Mouse (Mus musculus): ENCODE data around the gene Dmrtb1. TPM values are rescaled to one million over a fixed set of nuclear protein-coding genes. Genes with fewer than 3 reads are reported as not detected.

The Dmrtb1 gene
- polyA plus RNA-seq, 1 experiment: not detected

GRCm38 (mm10) chr4:107668514-107668913 lies 15.5 kb downstream of the Dmrtb1 start:
- Histone ChIP-seq H3K36me3 (ENCODE audit: control insufficient read depth, insufficient read depth, low read length) (no peaks in the 10 kb centered on the region), H3K4me1 (ENCODE audit: control insufficient read depth, insufficient read depth, insufficient read length, low read length) (no peaks in the 10 kb centered on the region), H3K4me3 (ENCODE audit: low read depth, low read length) (no peak overlapping the region), H3K27ac (ENCODE audit: insufficient read depth, low read depth, low read length) (no peak overlapping the region), H3K27me3 (ENCODE audit: control insufficient read depth, insufficient read depth, low read length) (no peaks in the 10 kb centered on the region; the same call in 1 of the 2 replicates)
- TF ChIP-seq CTCF (IDR thresholded peaks at IDR 0.05; ENCODE audit: extremely low read depth, insufficient read length, insufficient replicate concordance, low read depth, low read length) (no peak), POLR2A (IDR thresholded peaks at IDR 0.05; ENCODE audit: low read depth, low read length) (no peak)
- WGBS: 78% methylated on average over 2 of the region's 2 CpGs

- WGBS: 79% methylated on average over 11 of the region's 11 CpGs
- TF ChIP-seq POLR2A (IDR thresholded peaks at IDR 0.05; ENCODE audit: low read depth, low read length): no peak
- no peak for TF ChIP-seq CTCF (IDR thresholded peaks at IDR 0.05; ENCODE audit: extremely low read depth, insufficient read length, insufficient replicate concordance, low read depth, low read length)
- Histone ChIP-seq H3K4me3 (ENCODE audit: low read depth, low read length) (no peak overlapping the region), H3K27me3 (ENCODE audit: control insufficient read depth, insufficient read depth, low read length) (no peaks in the 10 kb centered on the region), H3K36me3 (ENCODE audit: control insufficient read depth, insufficient read depth, low read length) (no peaks in the 10 kb centered on the region), H3K4me1 (ENCODE audit: control insufficient read depth, insufficient read depth, insufficient read length, low read length) (no peaks in the 10 kb centered on the region), H3K27ac (ENCODE audit: insufficient read depth, low read depth, low read length) (no peak overlapping the region)
Measured at GRCm38 (mm10) chr4:107660649-107661048, 23.4 kb downstream of the Dmrtb1 start.

GRCm38 (mm10) chr4:107653280-107653643 lies 30.8 kb downstream of the Dmrtb1 start:
- H3K27ac ChIP-seq (ENCODE audit: insufficient read depth, low read depth, low read length): no peak overlapping the region
- H3K27me3 ChIP-seq (ENCODE audit: control insufficient read depth, insufficient read depth, low read length): peaks cover 2% of the 10 kb centered on the region; the same call in 1 of the 2 replicates
- TF ChIP-seq CTCF (IDR thresholded peaks at IDR 0.05; ENCODE audit: extremely low read depth, insufficient read length, insufficient replicate concordance, low read depth, low read length) (no peak), POLR2A (IDR thresholded peaks at IDR 0.05; ENCODE audit: low read depth, low read length) (no peak)
- no peak overlapping the region for H3K4me3 ChIP-seq (ENCODE audit: low read depth, low read length)
- H3K4me1 ChIP-seq (ENCODE audit: control insufficient read depth, insufficient read depth, insufficient read length, low read length): no peaks in the 10 kb centered on the region; the same call in 1 of the 2 replicates
- no peaks in the 10 kb centered on the region for H3K36me3 ChIP-seq (ENCODE audit: control insufficient read depth, insufficient read depth, low read length)
- 60% methylated on average over 5 of the region's 5 CpGs for WGBS

GRCm38 (mm10) chr4:107652598-107653279 lies 31.3 kb downstream of the Dmrtb1 start:
- no peaks in the 10 kb centered on the region; the same call in 1 of the 2 replicates for H3K4me1 ChIP-seq (ENCODE audit: control insufficient read depth, insufficient read depth, insufficient read length, low read length)
- no peak overlapping the region for H3K27ac ChIP-seq (ENCODE audit: insufficient read depth, low read depth, low read length)
- 12% methylated on average over 7 of the region's 7 CpGs for WGBS
- no peaks in the 10 kb centered on the region for H3K36me3 ChIP-seq (ENCODE audit: control insufficient read depth, insufficient read depth, low read length)
- peak; percentile 67 for TF ChIP-seq CTCF (IDR thresholded peaks at IDR 0.05; ENCODE audit: extremely low read depth, insufficient read length, insufficient replicate concordance, low read depth, low read length)
- no peak for TF ChIP-seq POLR2A (IDR thresholded peaks at IDR 0.05; ENCODE audit: low read depth, low read length)
- H3K4me3 ChIP-seq (ENCODE audit: low read depth, low read length): no peak overlapping the region
- peaks cover 2% of the 10 kb centered on the region; the same call in 1 of the 2 replicates for H3K27me3 ChIP-seq (ENCODE audit: control insufficient read depth, insufficient read depth, low read length)

- no peaks in the 10 kb centered on the region for H3K36me3 ChIP-seq (ENCODE audit: control insufficient read depth, insufficient read depth, low read length)
- TF ChIP-seq POLR2A (IDR thresholded peaks at IDR 0.05; ENCODE audit: low read depth, low read length): no peak
- TF ChIP-seq CTCF (IDR thresholded peaks at IDR 0.05; ENCODE audit: extremely low read depth, insufficient read length, insufficient replicate concordance, low read depth, low read length): no peak
- no peak overlapping the region for H3K4me3 ChIP-seq (ENCODE audit: low read depth, low read length)
- H3K4me1 ChIP-seq (ENCODE audit: control insufficient read depth, insufficient read depth, insufficient read length, low read length): no peaks in the 10 kb centered on the region; the same call in 1 of the 2 replicates
- no peak overlapping the region for H3K27ac ChIP-seq (ENCODE audit: insufficient read depth, low read depth, low read length)
- H3K27me3 ChIP-seq (ENCODE audit: control insufficient read depth, insufficient read depth, low read length): peaks cover 2% of the 10 kb centered on the region; the same call in 1 of the 2 replicates
- WGBS: 25% methylated on average over 12 of the region's 12 CpGs
Measured at GRCm38 (mm10) chr4:107651021-107651496, 33.0 kb downstream of the Dmrtb1 start.

GRCm38 (mm10) chr4:107648959-107649485 lies 35.0 kb downstream of the Dmrtb1 start:
- no peaks in the 10 kb centered on the region; the same call in 1 of the 2 replicates for H3K4me1 ChIP-seq (ENCODE audit: control insufficient read depth, insufficient read depth, insufficient read length, low read length)
- 62% methylated on average over 5 of the region's 5 CpGs for WGBS
- H3K27ac ChIP-seq (ENCODE audit: insufficient read depth, low read depth, low read length): no peak overlapping the region
- H3K36me3 ChIP-seq (ENCODE audit: control insufficient read depth, insufficient read depth, low read length): no peaks in the 10 kb centered on the region
- H3K27me3 ChIP-seq (ENCODE audit: control insufficient read depth, insufficient read depth, low read length): peaks cover 2% of the 10 kb centered on the region; the same call in 1 of the 2 replicates
- no peak overlapping the region for H3K4me3 ChIP-seq (ENCODE audit: low read depth, low read length)
- TF ChIP-seq CTCF (IDR thresholded peaks at IDR 0.05; ENCODE audit: extremely low read depth, insufficient read length, insufficient replicate concordance, low read depth, low read length): no peak
- no peak for TF ChIP-seq POLR2A (IDR thresholded peaks at IDR 0.05; ENCODE audit: low read depth, low read length)

GRCm38 (mm10) chr4:107641624-107642023 lies 42.4 kb downstream of the Dmrtb1 start:
- Histone ChIP-seq H3K27ac (ENCODE audit: insufficient read depth, low read depth, low read length) (no peak overlapping the region), H3K36me3 (ENCODE audit: control insufficient read depth, insufficient read depth, low read length) (no peaks in the 10 kb centered on the region), H3K27me3 (ENCODE audit: control insufficient read depth, insufficient read depth, low read length) (no peaks in the 10 kb centered on the region), H3K4me1 (ENCODE audit: control insufficient read depth, insufficient read depth, insufficient read length, low read length) (no peaks in the 10 kb centered on the region), H3K4me3 (ENCODE audit: low read depth, low read length) (no peak overlapping the region)
- no peak for TF ChIP-seq CTCF (IDR thresholded peaks at IDR 0.05; ENCODE audit: extremely low read depth, insufficient read length, insufficient replicate concordance, low read depth, low read length)
- TF ChIP-seq POLR2A (IDR thresholded peaks at IDR 0.05; ENCODE audit: low read depth, low read length): no peak
- 56% methylated on average over 4 of the region's 4 CpGs for WGBS

All from small intestine, adult 2 months (tissue).